Mouse (Mus musculus) MEL (cell line): ENCODE results near the gene Rab10. TPM values are rescaled to one million over a fixed set of nuclear protein-coding genes. Genes with fewer than 3 reads are reported as not detected.

ENCODE experiments used
- DNase-seq: peaks from one replicate; pipeline ENCODE4 v3.0.0; 2011; ENCODE audit warnings: low read depth, low spot score
- H3K27ac ChIP-seq: 2 replicates; pipeline ENCODE4 v1.5.1; 2012; ENCODE audit warnings: low read depth, mild to moderate bottlenecking, control low read depth, low read length, moderate library complexity; ENCODE audit not compliant: control insufficient read depth
- H3K27me3 ChIP-seq, 2 experiments: fragments of 150-350 bp in 1 of 2; sonication (generic) in 1 of 2; 2 replicates each; pipeline ENCODE4 v1.6.1; 2012; ENCODE audit warnings: low read length in 2 of 2, mild to moderate bottlenecking in 2 of 2, improper control_type of control experiment in 1 of 2, moderate library complexity in 1 of 2; ENCODE audit not compliant: insufficient read depth in 2 of 2, control insufficient read depth in 1 of 2
- H3K36me3 ChIP-seq, 2 experiments: 2 replicates each; pipeline ENCODE4 v1.6.1; 2012 to 2014; ENCODE audit warnings: low read length in 2 of 2, improper control_type of control experiment in 1 of 2, inconsistent platforms in 1 of 2, mild to moderate bottlenecking in 1 of 2; ENCODE audit not compliant: insufficient read depth in 2 of 2, control insufficient read depth in 1 of 2
- H3K4me1 ChIP-seq, 2 experiments: fragments of 150-350 bp in 1 of 2; sonication (generic) in 1 of 2; 2 replicates each; pipeline ENCODE4 v1.6.1; 2012; ENCODE audit warnings: low read length in 2 of 2, improper control_type of control experiment in 1 of 2, mild to moderate bottlenecking in 1 of 2; ENCODE audit not compliant: insufficient read depth in 2 of 2, control insufficient read depth in 1 of 2
- H3K4me3 ChIP-seq, 2 experiments: fragments of 150-350 bp in 1 of 2; sonication (generic) in 1 of 2; 2 replicates each; pipeline ENCODE4 v1.5.1; 2012; ENCODE audit warnings: low read depth in 2 of 2, low read length in 2 of 2, mild to moderate bottlenecking in 2 of 2, moderate library complexity in 2 of 2, control low read depth in 1 of 2, improper control_type of control experiment in 1 of 2; ENCODE audit not compliant: control insufficient read depth in 1 of 2, insufficient read depth in 1 of 2
- H3K79me2 ChIP-seq: 2 replicates; pipeline ENCODE4 v1.6.1; 2012; ENCODE audit warnings: mild to moderate bottlenecking, low read length, moderate library complexity; ENCODE audit not compliant: control insufficient read depth, poor library complexity, insufficient read depth
- H3K9ac ChIP-seq: 2 replicates; pipeline ENCODE4 v1.6.1; 2012; ENCODE audit warnings: low read depth, mild to moderate bottlenecking, control low read depth, low read length, moderate library complexity; ENCODE audit not compliant: control insufficient read depth, poor library complexity, severe bottlenecking
- H3K9me3 ChIP-seq: fragments of 150-350 bp; sonication (generic); replicated peaks from 2 replicates; pipeline ENCODE4 v1.6.1; 2012; ENCODE audit warnings: mild to moderate bottlenecking, low read length, improper control_type of control experiment, moderate library complexity; ENCODE audit not compliant: insufficient read depth
- BHLHE40 ChIP-seq: IDR thresholded peaks from 2 replicates; pipeline ENCODE4 v1.6.1; 2012; ENCODE audit warnings: low read depth, mild to moderate bottlenecking, inconsistent platforms, low read length, improper control_type of control experiment, borderline replicate concordance
- CTCF ChIP-seq, 3 experiments: IDR thresholded peaks in 2 of 3; conservative IDR thresholded peaks in 1 of 3; 2 replicates each; pipeline ENCODE4 v1.5.1; 2011 to 2012; ENCODE audit warnings: low read length in 3 of 3, low read depth in 2 of 3, mild to moderate bottlenecking in 2 of 3, improper control_type of control experiment in 1 of 3, inconsistent platforms in 1 of 3, mixed read lengths in 1 of 3, moderate library complexity in 1 of 3; ENCODE audit not compliant: control insufficient read depth in 1 of 3, insufficient read depth in 1 of 3, poor library complexity in 1 of 3, severe bottlenecking in 1 of 3
- RAD21 ChIP-seq: IDR thresholded peaks from 2 replicates; pipeline ENCODE4 v1.6.1; 2011; ENCODE audit warnings: mild to moderate bottlenecking, low read depth, low read length, improper control_type of control experiment
- RCOR1 ChIP-seq: IDR thresholded peaks from 2 replicates; pipeline ENCODE4 v1.6.1; 2012; ENCODE audit warnings: low read depth, mild to moderate bottlenecking, inconsistent platforms, low read length, improper control_type of control experiment
- SMC3 ChIP-seq: IDR thresholded peaks from 2 replicates; pipeline ENCODE4 v1.6.1; 2011; ENCODE audit warnings: low read depth, low read length, improper control_type of control experiment
- ZC3H11A ChIP-seq: IDR thresholded peaks from 2 replicates; pipeline ENCODE4 v1.6.1; 2012; ENCODE audit warnings: low read depth, mild to moderate bottlenecking, inconsistent platforms, low read length, improper control_type of control experiment
- polyA plus RNA-seq, 2 experiments: library from polyadenylated mRNA; stranded (reverse) in 1 of 2; unstranded in 1 of 2; fragments of >175 nt in 1 of 2; fragments of >200 nt in 1 of 2; gene quantifications; 2 replicates each; pipeline versions ENCODE4 v1.2.1 to v1.2.4; 2012; ENCODE audit warnings: low replicate concordance in 2 of 2, low read depth in 1 of 2; ENCODE audit not compliant: insufficient read length in 2 of 2, insufficient read depth in 1 of 2, missing spikeins in 1 of 2
- total RNA-seq: library from RNA; depleted of rRNA; stranded (reverse); fragments of 300-350 nt; gene quantifications from 2 replicates; pipeline ENCODE4 v1.2.3, GENCODE M21; 2012; rRNA removed

Gene Rab10
- total and polyA plus RNA-seq, 3 experiments, result 41.3 to 71.8 (median 67.7) TPM

DNA sequence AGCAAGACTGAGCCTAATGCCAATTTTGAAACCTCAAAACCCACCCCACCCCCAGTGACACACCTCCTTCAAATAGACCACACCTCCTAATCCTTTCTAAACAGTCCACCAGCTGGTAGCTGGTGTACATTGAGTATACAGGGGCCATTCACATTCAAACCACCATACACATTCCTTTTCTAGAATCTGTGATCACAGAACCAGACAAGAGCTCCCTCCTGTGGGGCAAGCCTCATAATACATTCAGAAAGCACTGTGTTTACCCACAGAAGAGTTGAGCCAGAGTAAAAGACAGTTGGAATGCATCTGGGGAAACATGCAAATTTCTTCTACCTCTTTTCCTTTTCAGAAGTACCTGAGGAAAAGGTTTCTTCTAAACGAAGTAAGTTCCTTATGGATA is 100.6 kb downstream of the Rab10 start:
- Histone ChIP-seq H3K36me3 (no peaks in the 10 kb centered on the region), H3K4me3 (no peak overlapping the region), H3K79me2 (no peaks in the 10 kb centered on the region), H3K9ac (no peak overlapping the region), H3K27me3 (no peaks in the 10 kb centered on the region), H3K27ac (no peak overlapping the region), H3K9me3 (no peaks in the 10 kb centered on the region), H3K4me1 (no peaks in the 10 kb centered on the region)
- peak; percentile 72 for DNase-seq
- TF ChIP-seq RAD21, result peak; percentile 92
- TF ChIP-seq RCOR1, result no peak
- TF ChIP-seq SMC3, result peak; percentile 96
- TF ChIP-seq ZC3H11A, result peak; percentile 92
- TF ChIP-seq BHLHE40, result no peak
- TF ChIP-seq CTCF (IDR thresholded peaks at IDR 0.05 in 2 of 3, conservative IDR thresholded peaks at IDR 0.05 in 1 of 3; ENCODE audit: control insufficient read depth in 1 of 3, insufficient read depth in 1 of 3, low read depth in 2 of 3, low read length in 3 of 3, poor library complexity in 1 of 3, severe bottlenecking in 1 of 3), result peak; percentile 25 to 90 (median 63); a peak in 4 of 6 replicates

Other genes starting within 250 kb of the Rab10 start
- gene Kif3c, start 55.2 kb upstream of the Rab10 start, total RNA-seq, result 2.5 and 3.4 TPM in 2 replicates
- 1 to 10 TPM in 1 of 2 experiments, not detected in 1; 5.6 TPM for gene Kif3c, start 55.2 kb upstream of the Rab10 start, polyA plus RNA-seq
- 18.8 and 19.2 TPM in 2 replicates for gene Asxl2, start 116.9 kb upstream of the Rab10 start, total RNA-seq
- 10 to 100 TPM; 26.2 to 62.0 TPM for gene Asxl2, start 116.9 kb upstream of the Rab10 start, polyA plus RNA-seq